Mouse (Mus musculus): ENCODE measurements around the gene Fblim1.

DNA sequence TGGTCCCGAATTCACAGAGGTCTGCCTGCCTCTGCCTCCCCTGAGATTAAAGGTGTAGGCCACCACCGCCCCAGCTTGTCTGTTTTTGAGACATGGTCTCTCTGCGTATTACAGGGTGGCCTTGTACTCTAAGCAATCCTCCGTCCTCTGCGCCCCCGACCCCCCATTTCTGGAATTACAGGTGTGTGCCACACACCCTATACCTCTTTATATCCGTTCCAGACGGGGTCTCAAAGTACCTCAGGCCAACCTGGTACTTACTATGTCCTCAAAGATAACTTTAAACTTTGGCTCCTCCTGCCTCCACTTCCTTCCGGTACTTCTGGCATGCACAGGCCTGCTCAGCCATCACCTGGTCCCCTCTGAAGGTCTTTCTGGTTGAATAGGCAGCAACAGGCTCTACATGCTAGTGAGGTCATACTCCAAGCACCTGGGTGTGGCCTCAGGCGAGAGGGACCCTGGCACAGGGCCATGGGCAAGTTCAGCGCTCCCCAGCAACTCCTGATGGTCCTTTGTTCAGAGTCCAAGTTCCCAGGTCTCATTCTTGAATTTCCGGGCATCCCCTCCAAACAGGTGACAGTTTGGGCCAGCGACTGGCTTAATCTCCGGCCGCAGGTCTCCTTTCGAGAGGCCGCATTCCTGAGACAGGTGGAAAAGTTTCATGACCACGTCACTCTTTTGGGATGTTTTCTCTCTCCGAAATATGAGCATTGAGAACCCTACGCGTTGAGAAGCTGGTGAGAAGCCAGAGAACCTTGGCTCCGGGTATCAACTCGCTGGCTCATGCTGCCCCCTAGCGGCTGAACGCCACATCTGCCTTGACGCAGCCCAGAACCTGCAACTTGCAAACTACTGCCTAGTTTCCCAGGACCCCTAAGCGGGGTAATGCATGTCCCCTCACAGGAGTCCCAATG, 30.9 kb downstream of the Fblim1 start:
- no peak for TF ChIP-seq POLR2A (IDR thresholded peaks at IDR 0.05; ENCODE audit: borderline replicate concordance, control insufficient read depth, low read depth, low read length)
- TF ChIP-seq CTCF (IDR thresholded peaks at IDR 0.05; ENCODE audit: control insufficient read depth, insufficient read depth, low read length) = peak; percentile 96

All from bone marrow, adult 2 months (tissue).